Mouse (Mus musculus) left cerebral cortex, postnatal 4 days (tissue): ENCODE measurements around the gene Wtap. TPM values are rescaled to one million over a fixed set of nuclear protein-coding genes. Genes with fewer than 3 reads are reported as not detected.
"Not testable (repeated sequence)": the region's sequence is repeated elsewhere in the genome, so short reads cannot be mapped to it uniquely, and the experiment has no call there.

ENCODE experiments used
- DNase-seq: peaks from one replicate; pipeline ENCODE4 v3.0.0-alpha.2; 2022
- intact Hi-C: fragments of 180-260 bp; cut with DNase I; formaldehyde crosslinking; loops from one replicate; pipeline ENCODE4 v1.15.1; 2025
- total RNA-seq, 2 experiments: library from RNA; stranded (reverse); gene quantifications; 2 replicates each; pipeline ENCODE4 v1.2.3; 2021

The Wtap gene
- total RNA-seq, 2 experiments from 2014 or later: 95.1 to 103 TPM

DNA sequence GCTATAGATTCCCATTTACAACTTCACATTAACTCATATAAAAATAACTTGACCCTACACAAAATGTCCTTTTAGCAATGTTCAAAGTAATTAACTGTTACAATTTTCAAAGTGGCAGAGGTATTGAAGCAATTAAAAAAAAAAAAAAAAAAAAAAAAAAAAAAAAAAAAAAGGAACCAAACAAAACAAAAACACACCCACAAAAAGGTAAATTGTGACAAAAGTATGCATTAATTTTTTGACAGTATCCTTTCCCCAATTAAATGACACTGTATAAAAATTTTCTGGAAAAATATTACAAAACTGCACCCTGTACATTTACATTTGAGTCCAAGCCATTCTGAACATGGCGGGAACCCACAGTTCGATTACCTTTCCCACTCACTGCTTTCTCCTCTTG lies 26.8 kb downstream of the Wtap start:
- intact Hi-C loops: no loop called here
- no peak for DNase-seq

DNA sequence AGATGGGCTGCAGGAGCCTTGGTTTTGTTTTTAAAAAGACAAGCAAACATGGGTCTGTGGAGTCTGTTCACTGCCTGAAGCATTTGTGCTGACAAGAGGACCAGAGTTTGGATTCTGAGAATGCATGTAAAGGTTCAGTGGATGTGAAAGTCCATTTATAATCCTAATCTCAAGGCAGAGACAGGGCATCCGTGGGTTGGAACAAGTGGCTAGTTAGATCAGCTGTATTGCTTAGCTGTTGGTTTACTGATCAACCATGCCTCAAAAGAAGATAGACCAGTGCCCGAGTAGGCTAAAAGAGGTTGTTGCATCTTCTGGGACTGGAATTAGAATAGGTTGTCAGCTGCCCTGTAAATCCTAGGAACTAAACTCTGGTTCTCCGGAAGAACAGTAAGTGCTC lies 30.5 kb downstream of the Wtap start:
- DNase-seq: no peak
- intact Hi-C loops: no loop called here

DNA sequence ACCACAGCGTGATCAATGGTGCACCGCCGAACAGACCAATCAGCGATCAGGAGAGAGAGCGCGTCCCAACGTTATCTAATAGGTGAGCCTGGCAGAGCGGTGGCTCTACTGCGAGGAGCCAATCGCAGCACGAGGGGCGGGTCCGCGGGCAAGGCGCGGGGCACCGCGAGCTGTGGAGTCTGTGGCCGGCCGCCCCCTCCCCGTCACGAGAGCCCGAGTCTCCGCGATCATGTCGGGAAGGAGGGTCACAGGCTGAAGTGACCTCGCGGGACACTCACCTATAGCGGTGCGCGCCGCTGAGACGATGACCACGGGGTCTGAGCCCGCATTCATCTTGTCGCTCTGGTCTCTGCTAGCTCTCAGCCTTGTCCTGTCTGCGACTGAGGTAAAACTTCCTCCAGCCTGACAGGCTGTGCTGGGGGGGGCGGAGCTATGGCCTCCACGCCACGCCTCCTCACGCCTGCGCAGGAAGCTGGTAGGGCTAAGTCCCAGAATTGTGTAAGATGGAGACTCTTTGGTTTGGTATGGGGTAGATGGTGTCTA lies 33.6 kb downstream of the Wtap start, which contains the start of gene Acat2:
TSS of gene Acat2 (minus strand) at position 417 of the 543 bp plus-strand sequence.
- DNase-seq: peak; percentile 95
- intact Hi-C loops: no loop called here

DNA sequence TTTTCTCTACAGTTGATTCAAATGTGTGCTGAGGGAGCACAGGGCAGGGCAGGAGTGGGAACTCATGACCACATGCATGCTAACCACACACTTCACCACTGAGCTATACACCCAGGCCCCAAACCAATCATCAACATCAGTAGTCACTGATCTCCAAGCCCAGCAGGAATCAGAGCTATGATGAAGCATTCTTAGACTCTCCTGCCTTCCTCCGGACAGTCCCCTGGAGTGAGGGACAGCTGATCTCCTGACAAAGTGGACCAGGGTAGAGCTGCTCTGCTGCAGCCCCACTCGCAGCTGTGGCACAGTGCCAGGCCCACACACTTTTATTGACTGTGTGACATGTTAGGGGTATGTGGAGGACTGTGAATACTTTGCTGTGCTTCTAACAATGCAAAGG lies 34.6 kb downstream of the Wtap start:
- DNase-seq, intact Hi-C loops: not testable (repeated sequence)

DNA sequence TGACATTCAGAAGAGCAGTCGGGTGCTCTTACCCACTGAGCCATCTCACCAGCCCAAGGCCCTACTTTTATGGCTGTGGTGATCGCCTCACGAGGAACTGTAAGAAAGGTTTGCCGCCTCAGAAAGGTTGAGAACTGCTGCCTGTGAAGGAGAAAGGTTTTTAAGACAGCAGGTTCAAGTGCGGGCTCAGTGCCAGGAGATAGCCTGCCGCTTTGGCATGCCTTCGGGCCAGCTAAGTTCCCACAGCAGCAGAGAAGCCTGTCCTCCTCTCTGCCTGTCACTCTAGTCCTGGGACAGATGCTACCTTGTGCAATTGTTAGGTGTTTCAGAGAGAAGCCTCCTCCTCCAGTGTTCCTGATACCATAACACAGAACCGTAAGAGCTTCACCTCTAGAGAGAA lies 37.3 kb downstream of the Wtap start:
- intact Hi-C loops: no loop called here
- peak; percentile 25 for DNase-seq

DNA sequence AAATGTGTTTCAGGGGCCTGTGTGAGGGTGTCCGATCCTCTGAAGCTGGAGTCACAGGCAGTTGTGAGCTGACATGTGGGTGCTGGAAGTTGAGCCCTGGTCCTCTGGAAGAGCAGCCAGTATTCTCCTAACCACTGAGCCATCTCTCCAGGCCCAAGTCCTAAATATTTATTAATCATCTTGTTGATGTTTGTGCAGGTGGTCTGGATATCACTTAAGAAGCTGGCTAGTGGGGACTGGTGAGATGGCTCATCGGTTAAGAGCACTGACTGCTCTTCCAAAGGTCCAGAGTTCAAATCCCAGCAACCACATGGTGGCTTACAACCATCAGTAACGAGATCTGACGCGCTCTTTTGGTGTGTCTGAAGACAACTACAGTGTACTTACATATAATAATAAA lies 44.3 kb downstream of the Wtap start:
- DNase-seq: no peak
- intact Hi-C loops: no loop called here

DNA sequence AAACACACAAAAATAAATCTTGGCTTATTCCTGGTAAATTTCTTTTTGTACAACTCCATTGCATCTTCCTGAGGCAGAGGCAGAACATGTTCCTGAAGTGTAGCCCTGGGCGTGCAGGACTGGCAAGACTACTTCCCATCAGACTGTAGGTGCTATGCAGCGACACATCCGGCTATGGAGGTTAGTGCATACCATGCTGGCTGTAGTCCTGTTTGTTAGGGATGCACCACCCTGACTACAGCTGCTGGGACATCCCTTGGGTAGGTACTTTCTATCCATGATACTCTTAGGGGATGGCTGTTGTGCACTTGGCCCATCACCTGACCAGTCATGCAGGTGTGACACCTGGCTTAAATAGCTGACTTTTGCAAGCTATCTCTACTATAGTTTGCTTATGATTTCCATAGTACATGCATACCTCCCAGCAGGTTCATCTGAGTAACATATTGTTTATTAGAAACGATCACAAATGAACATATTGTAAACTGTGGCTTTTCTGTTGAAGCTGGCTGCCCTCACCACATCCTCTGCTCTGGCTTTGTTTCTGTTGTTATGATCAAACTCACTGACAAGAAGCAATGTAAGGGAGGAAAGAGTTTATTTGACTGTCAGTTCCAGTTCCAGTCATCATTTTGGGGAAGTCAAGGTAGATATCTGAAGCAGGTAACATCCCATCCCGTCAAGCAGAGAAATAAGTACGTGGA lies 51.4 kb downstream of the Wtap start:
- no peak for DNase-seq

DNA sequence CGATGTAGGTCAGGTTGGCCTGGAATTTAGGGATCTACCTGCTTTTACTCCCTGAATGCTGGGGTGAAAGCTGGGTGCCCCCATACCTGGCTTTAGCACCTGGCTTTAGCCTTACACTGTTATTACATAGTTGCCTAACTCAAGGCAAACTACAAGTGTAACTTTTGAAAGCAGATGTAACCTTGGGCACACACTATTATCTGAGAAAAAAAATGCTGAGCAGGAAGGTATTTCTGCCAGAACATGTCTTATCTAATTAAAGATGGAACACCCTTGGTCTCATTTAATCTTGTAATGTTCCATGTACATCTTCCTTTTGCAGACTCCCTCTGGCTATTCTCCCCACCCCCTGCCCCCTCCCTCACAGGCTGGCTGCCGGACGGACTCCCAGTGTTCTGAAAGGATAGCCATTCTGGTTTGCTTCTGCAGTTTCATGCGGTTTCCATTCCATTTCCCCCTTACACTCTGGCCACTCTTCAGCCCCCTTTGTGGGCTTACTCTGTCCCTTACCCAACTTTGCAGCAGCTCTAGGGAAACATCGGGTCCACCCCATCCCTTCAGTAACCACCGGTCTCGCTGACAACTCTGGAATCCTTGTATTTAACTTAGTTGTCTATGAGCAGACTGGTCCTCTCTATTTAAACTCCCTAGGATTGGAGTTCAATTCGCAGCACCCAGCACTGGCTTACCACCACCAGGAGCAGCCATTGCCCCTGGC lies 52.3 kb downstream of the Wtap start:
- intact Hi-C loops: no loop called here

More for the DNA sequence above, 51.4 kb downstream of the Wtap start:
- intact Hi-C loops: no loop called here

DNA sequence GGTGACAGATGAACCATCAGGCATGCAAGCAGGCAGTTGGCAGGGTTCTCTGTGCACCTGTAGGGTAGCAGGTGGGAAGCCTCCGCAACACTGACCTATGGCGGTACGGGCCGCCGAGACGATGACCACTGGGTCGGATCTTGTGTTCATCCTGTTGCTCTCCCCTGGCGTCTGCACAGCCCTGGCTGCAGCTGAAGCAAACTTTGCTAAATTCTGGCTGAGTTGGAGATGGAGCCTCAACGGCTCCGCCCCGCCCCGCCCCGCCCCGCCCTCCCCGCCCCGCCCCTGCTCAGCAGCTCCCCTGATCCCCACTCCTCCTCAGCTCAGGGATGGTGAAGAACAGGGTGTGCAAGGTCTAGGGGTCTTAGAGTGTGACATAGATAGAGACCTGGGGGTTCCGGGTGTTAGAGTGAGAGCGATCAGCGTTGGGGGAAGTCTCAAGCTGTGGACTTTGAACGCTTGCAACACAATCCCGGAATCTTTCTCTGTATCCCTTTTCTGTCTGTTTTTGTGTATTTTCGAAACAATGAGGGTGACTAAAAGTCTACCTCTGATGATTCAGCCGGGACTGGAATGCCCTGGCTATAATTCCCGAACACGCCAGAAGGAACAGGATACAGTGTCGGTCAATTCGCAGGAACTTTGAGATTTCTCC lies 53.7 kb downstream of the Wtap start, which contains the start of gene Acat3:
TSS of gene Acat3 (minus strand) at position 450 of the 655 bp plus-strand sequence.
- peak; percentile 32 for DNase-seq
- intact Hi-C loops: no loop called here

More for the DNA sequence above, 52.3 kb downstream of the Wtap start:
- DNase-seq: no peak

DNA sequence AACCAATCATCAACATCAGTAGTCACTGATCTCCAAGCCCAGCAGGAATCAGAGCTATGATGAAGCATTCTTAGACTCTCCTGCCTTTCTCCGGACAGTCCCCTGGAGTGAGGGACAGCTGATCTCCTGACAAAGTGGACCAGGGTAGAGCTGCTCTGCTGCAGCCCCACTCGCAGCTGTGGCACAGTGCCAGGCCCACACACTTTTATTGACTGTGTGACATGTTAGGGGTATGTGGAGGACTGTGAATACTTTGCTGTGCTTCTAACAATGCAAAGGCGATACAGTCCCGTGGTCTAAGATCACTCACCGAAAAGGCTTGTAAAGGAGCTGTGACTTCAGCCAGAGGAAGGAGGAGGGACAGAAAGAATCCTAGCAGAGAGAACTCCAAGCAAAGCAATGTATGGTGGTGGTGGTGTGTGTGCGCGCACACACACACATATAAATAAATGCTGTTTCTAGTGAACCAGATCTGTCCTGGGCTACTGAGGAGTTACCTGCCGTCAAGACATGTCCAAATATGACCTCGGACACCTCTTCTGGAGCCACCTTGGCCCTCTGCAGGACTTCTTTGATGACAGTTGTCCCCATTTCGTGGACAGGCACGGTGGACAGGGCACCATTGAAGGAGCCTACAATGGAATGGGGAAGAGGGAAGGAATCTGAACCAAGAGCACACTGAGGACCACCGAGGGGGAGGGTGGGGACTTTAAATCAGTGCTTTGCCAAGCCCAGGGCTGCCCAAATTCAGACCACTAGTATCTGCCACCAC lies 54.4 kb downstream of the Wtap start:
- intact Hi-C loops, DNase-seq: not testable (repeated sequence)

DNA sequence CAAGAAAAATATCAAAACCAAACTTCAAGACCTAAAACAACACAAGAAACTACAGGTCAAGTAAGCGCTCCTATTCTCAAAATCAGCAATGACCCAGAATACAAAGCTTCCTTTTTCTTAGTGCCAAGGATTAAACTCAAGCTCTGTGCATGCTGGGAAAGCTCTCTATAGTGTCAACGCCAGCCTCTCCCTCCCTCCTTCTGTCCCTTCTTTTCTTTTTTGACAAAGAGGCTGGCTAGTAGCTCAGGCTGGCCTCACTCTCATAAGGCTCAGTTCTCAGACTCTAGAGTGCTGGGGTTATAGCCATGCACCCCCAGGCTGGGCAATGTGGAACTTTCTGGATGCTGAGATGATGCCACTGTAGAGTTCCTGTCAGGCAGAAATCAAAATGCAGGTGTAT lies 55.9 kb downstream of the Wtap start:
- DNase-seq: no peak

DNA sequence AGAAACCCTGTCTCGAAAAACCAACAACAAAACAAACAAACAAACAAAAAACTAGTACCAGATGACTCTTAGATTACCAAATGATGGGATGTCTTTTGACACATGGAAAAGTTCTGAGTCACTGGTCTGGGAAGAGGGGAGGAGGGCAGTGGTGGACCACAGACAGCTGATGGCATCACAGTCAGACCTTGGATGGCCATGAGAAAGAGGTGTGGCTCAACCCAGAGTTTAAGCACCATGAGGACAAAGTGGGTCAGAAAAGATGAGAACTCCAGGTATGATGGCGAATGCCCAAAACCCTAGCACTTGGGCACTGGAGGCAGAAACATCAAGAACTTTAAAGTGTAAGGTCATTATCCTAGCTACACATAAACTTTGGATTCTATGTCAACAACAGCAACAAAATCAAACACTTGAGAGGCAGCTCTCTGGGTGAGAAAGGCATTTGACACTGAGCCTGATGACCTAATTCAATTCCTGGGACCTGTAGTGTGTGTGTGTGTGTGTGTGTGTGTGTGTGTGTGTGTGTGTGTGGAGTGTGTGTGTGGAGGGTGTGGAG lies 56.5 kb downstream of the Wtap start:
- intact Hi-C loops: no loop called here
- no peak for DNase-seq

More for the DNA sequence above, 55.9 kb downstream of the Wtap start:
- intact Hi-C loops: no loop called here

DNA sequence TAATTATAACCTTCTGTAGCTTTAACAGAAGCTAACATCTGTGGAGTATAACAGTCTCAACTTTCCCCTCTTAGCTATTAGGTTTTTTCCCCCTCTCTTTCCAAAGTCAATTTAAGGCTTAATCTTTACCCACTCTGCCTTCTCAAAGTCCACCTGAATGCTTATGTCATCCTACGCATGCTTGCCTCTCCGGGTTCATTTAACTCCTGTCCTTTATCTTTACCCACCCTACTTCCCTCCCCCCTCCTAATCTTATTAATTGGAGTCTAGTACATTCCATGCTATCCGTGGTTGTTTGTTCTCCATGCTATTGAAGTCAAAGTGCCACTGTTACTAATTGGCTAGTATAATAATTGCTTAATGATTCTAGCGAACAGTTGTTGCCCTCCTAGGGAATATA lies 58.2 kb downstream of the Wtap start:
- intact Hi-C loops: no loop called here
- no peak for DNase-seq

DNA sequence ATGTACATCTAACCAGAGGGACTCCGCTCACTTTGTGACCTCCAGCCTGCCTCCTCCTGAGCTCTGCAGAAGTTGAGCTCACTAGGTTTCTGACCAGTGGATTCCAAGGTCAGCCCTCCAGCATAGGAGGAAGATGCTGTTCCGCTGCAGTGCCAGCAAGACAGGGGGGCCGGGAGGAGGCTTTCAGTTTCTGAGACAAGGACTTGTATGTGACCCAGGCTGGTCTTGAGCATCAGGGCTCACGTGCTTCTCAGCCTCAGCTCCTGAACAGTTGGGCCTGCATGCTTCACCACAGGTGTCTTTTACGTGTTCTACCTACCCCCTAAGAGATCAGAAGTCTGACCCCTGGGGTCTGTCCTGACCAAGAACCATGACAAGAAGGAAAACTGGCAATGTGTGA lies 62.4 kb downstream of the Wtap start:
- DNase-seq, intact Hi-C loops: not testable (repeated sequence)

DNA sequence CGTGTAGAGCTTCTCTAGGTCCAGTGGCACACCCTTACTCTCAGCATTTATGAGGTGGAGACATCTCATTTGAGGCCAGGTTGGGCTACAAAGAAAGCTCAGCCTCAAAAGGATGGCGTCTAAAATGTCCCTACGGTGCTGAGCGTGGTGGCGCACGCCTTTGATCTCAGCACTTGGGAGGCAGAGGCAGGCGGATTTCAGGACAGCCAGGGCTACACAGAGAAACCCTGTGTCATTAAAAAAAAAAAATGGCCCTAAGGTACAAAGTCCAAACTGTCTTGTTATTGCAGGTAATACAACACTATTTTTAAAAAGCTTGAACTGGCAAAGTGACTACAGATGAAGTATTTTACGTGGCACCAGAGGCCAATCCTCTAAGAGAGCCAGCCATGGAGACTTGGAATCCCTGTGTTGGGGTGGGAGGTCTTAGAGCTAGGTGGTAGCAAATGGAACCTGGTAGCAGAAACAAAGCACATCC lies 68.2 kb downstream of the Wtap start:
- intact Hi-C loops: no loop called here
- DNase-seq: no peak

DNA sequence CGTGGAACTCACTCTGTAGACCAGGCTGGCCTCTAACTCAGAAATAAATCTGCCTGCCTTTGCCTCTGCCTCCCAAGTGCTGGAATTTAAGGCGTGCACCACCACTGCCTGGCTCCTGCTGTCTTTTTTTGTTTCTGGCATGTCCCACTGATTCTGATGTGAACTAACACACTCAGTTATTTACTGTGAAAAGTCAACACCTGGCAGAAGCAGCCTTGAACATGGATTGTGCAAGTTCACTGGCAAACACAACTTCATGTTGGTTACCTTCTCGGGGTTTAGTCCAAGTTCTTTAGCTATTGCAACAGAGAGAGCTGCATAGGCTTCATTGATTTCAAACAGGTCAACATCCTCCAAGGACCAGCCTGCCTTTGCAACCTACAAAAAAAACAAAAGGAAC lies 69.0 kb downstream of the Wtap start:
- no peak for DNase-seq
- intact Hi-C loops: no loop called here

DNA sequence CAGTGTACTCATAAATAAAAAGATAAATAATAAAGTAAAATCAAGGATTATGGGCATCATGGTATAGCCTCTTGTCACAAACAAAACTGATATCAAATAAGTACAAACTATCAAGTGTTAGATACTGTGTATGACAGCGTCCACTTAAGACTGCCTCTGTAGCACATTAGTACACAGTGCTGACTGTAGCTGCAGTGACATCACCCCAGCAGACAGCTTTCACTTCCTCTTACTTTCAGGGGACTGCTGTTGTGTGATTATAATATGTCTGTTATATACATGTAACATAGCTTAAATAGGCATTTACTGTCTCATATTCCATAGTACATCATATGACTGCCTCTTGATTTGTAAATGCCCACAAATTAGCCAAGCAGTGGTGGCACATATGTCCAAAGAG lies 72.9 kb downstream of the Wtap start:
- no peak for DNase-seq
- intact Hi-C loops: no loop called here
